Mouse (Mus musculus): ENCODE measurements around the gene Rab17.
A peak's percentile ranks its signal among the peaks of the same experiment; 100 is the strongest.

The Rab17 gene

GRCm38 (mm10) chr1:90927929-90928574 is 41.4 kb downstream of the Rab17 start:
- DNase-seq: peak; percentile 23 to 33

GRCm38 (mm10) chr1:90927308-90927707 is 42.2 kb downstream of the Rab17 start:
- DNase-seq: peak; percentile 25 to 49

DNA sequence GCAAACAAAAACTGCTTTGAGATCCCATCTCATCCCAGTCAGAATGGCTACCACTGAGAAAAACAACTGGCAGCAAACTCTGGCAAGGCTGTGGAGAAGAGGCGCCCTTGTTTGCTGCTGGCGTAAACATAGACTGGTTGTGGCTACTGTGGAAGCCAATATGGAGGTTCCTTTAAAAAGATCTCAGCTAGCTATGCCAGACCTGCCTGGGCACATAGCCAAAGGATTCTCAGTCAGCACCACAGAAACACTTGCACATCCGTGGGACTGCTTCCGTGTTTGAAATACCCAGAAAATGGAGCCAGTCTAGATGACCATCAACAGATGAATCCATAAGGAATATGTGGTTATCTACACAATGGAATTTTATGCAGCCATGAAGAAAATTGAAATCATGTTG is 43.4 kb downstream of the Rab17 start:
- DNase-seq: no peak

DNA sequence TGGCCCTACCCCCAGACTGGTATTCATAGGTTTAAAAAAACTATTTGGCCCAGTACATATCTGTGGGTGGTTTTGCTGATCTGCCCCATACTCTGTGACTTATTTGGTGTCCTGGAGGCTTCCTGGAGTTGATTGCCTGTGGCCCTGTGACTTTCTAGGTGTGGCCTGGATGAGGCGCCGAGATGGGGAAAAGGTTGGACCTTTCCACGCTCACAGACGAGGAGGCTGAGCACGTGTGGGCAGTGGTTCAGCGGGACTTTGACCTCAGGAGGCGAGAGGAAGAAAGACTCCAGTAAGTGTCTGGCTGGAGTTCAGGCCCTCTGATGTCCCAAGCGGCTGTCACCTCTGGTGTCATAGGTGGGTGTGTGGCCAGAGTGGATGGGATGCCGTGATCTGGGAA is 47.8 kb downstream of the Rab17 start:
- DNase-seq: no peak

DNA sequence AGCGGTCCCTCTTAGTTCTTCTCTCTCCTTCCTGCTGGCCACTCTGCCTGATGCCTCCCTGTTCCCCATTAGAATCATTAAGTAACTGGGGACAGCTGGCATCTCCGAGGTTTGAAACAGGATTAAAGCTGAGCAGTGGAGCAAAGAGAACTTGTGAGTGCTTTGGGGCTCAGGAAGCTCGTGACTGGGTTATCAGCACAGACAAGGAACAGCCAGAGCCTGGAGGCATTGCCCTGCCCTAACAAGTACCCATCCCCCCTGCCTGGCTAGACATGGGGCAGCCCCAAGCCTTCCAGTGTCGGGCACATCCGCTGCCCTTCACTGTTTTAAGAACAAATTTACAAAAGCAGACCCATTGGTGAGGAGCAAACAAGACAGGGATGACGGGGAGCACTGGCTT is 52.0 kb downstream of the Rab17 start:
- DNase-seq: no peak

GRCm38 (mm10) chr1:90914948-90915569 is 54.4 kb downstream of the Rab17 start, which contains the start of gene Mlph:
Gene Mlph (plus strand): TSS chr1:90915085.
- peak; percentile 56 to 68 for DNase-seq

GRCm38 (mm10) chr1:90913231-90913630 is 56.2 kb downstream of the Rab17 start:
- no peak for DNase-seq

- peak; percentile 76 to 84 for DNase-seq
Observed at GRCm38 (mm10) chr1:90909631-90910152, 59.8 kb downstream of the Rab17 start.

DNA sequence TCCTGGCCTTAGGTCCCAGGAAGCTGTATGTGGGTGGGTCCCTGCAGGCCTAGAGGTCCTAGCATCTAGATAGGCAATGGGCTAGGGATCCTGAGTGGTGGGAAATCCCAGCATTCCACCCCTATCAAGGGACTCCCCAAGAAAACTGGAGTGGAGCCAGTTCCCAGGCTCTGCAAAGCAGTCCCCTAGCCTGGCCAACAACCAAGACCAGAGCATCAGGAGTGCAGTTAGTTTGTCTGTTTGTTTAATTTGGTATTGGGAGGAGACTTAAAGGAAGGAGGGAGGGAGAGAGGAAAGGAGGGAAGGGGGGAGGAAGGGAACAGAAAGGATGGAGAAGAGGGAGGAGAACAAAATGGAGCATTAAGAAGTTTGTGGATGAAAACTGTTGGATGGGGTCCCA is 60.3 kb downstream of the Rab17 start:
- peak; percentile 65 to 71 for DNase-seq
